Mouse (Mus musculus): ENCODE measurements at regions not wholly inside any gene's neighbourhood (a gene's known extent, or its start where the extent isn't known, plus 50 kb on each side); places are given as distances from the start of the nearest gene placed in this dataset.

- TF ChIP-seq CTCF (IDR thresholded peaks at IDR 0.05; ENCODE audit: extremely low read depth, insufficient read length, insufficient replicate concordance, low read depth, low read length) (no peak), POLR2A (IDR thresholded peaks at IDR 0.05; ENCODE audit: low read depth, low read length) (no peak)
Observed at GRCm38 (mm10) chr1:75839551-75840223, 293.6 kb downstream of the Slc4a3 start.
